Mouse (Mus musculus) Patski (cell line): ENCODE data around the gene Fmnl2. TPM values are rescaled to one million over a fixed set of nuclear protein-coding genes. Genes with fewer than 3 reads are reported as not detected.
A peak's percentile ranks its signal among the peaks of the same experiment; 100 is the strongest.

ENCODE experiments used
- ATAC-seq: fragments of 100-300 bp; one replicate; pipeline ENCODE4 v1.8.0; 2021
- CTCF ChIA-PET: fragments of 350-600 bp; sonication (Branson Sonifier 250); formaldehyde crosslinking; loops from one replicate; lab custom pipeline; 2022; ENCODE audit warnings: inconsistent platforms; lab: Charles Lee
- POLR2A ChIA-PET: fragments of 350-600 bp; sonication (Branson Sonifier 250); formaldehyde crosslinking; loops from one replicate; lab custom pipeline; 2022; ENCODE audit warnings: antibody characterized with exemption, inconsistent platforms; lab: Charles Lee
- DNase-seq: peaks from one replicate; pipeline ENCODE4 v3.0.0-alpha.2; 2011; ENCODE audit warnings: low read depth, low spot score
- H3K27me3 ChIP-seq: fragments of 371-371 bp; one replicate; pipeline ENCODE4 v1.5.1; 2021
- CTCF ChIP-seq: fragments of 100-300 bp; IDR thresholded peaks from one replicate; pipeline ENCODE4 v1.5.1; 2021
- in situ Hi-C: fragments of 300-500 bp; cut with MboI; formaldehyde crosslinking; loops from 3 replicates; pipeline ENCODE4 v1.11.1; 2018; ENCODE audit warnings: low pct_unique_long_range_greater_than_20kb, mixed read lengths
- polyA plus RNA-seq: library from polyadenylated mRNA; unstranded; gene quantifications from one replicate; pipeline ENCODE4 v1.2.3, GENCODE M21; 2021

The Fmnl2 gene
- polyA plus RNA-seq, 1 experiment from 2014 or later: 14.4 TPM

- no peaks in the 10 kb centered on the region for H3K27me3 ChIP-seq
- POLR2A ChIA-PET: interaction anchor here (0.6 kb wide), 1 partner anchor 318 kb away, joined by 3 read pairs; no protein-coding TSS in a partner anchor
- in situ Hi-C loops: loop anchor here (25.0 kb wide), 1 partner anchor 469 kb away; no protein-coding TSS in a partner anchor
- ATAC-seq (no peak), DNase-seq (no peak)
- TF ChIP-seq CTCF: no peak
- CTCF ChIA-PET: interaction anchor here (1.1 kb wide), 1 partner anchor 16 kb away, joined by 4 read pairs; no protein-coding TSS in a partner anchor
Observed at GRCm38 (mm10) chr2:53106472-53106871, 248.8 kb downstream of the Fmnl2 start.

GRCm38 (mm10) chr2:53108547-53108946 is 250.9 kb downstream of the Fmnl2 start:
- DNase-seq (no peak), ATAC-seq (no peak)
- no peak for TF ChIP-seq CTCF
- no peaks in the 10 kb centered on the region for H3K27me3 ChIP-seq
- ChIA-PET CTCF (interaction anchor here (1.3 to 1.5 kb wide), 2 partner anchors 10 to 352 kb away, joined by 4 to 6 read pairs; no protein-coding TSS in a partner anchor), POLR2A (no interaction called here)
- in situ Hi-C loops: loop anchor here (25.0 kb wide), 1 partner anchor 471 kb away; no protein-coding TSS in a partner anchor

GRCm38 (mm10) chr2:53121797-53122196 is 264.1 kb downstream of the Fmnl2 start:
- peak; percentile 44 for ATAC-seq
- peak; percentile 74 for TF ChIP-seq CTCF
- H3K27me3 ChIP-seq: no peaks in the 10 kb centered on the region
- DNase-seq: no peak
- ChIA-PET POLR2A (no interaction called here), CTCF (interaction anchor here (0.6 to 3.8 kb wide), 16 partner anchors 10 to 380 kb away, joined by 3 to 30 read pairs (median 3); partner anchors contain the start of gene Stam2)
- in situ Hi-C loops: loop anchor here (25.0 kb wide), 1 partner anchor 484 kb away; no protein-coding TSS in a partner anchor

- ChIA-PET CTCF (interaction anchor here (2.1 kb wide), 1 partner anchor 369 kb away, joined by 13 read pairs; no protein-coding TSS in a partner anchor), POLR2A (no interaction called here)
- no peaks in the 10 kb centered on the region for H3K27me3 ChIP-seq
- no peak for ATAC-seq
- no peak for DNase-seq
- in situ Hi-C loops: no loop called here
- no peak for TF ChIP-seq CTCF
Observed at GRCm38 (mm10) chr2:53125998-53126397, 268.3 kb downstream of the Fmnl2 start.

- ChIA-PET POLR2A (no interaction called here), CTCF (interaction anchor here (1.0 kb wide), 1 partner anchor 12 kb away, joined by 4 read pairs; no protein-coding TSS in a partner anchor)
- ATAC-seq (no peak), DNase-seq (no peak)
- no peak for TF ChIP-seq CTCF
- no peaks in the 10 kb centered on the region for H3K27me3 ChIP-seq
- in situ Hi-C loops: no loop called here
Observed at GRCm38 (mm10) chr2:53129070-53129469, 271.4 kb downstream of the Fmnl2 start.

- ChIA-PET CTCF (no interaction called here), POLR2A (no interaction called here)
- TF ChIP-seq CTCF: no peak
- ATAC-seq: no peak
- H3K27me3 ChIP-seq: no peaks in the 10 kb centered on the region
- DNase-seq: no peak
- in situ Hi-C loops: no loop called here
Observed at GRCm38 (mm10) chr2:53131567-53131966, 273.9 kb downstream of the Fmnl2 start.

- TF ChIP-seq CTCF: no peak
- ChIA-PET POLR2A (no interaction called here), CTCF (no interaction called here)
- in situ Hi-C loops: no loop called here
- no peak for ATAC-seq
- no peaks in the 10 kb centered on the region for H3K27me3 ChIP-seq
- no peak for DNase-seq
Observed at GRCm38 (mm10) chr2:53146852-53147251, 289.2 kb downstream of the Fmnl2 start.

GRCm38 (mm10) chr2:53173966-53174365 is 316.3 kb downstream of the Fmnl2 start:
- DNase-seq: no peak
- CTCF ChIA-PET: no interaction called here
- H3K27me3 ChIP-seq: no peaks in the 10 kb centered on the region
- in situ Hi-C loops: no loop called here
- ATAC-seq: no peak
- POLR2A ChIA-PET: no interaction called here
- no peak for TF ChIP-seq CTCF

GRCm38 (mm10) chr2:53178966-53179365 is 321.3 kb downstream of the Fmnl2 start:
- no peak for DNase-seq
- no peak for ATAC-seq
- in situ Hi-C loops: no loop called here
- POLR2A ChIA-PET: no interaction called here
- no peak for TF ChIP-seq CTCF
- CTCF ChIA-PET: no interaction called here
- H3K27me3 ChIP-seq: no peaks in the 10 kb centered on the region

- no peak for TF ChIP-seq CTCF
- ChIA-PET POLR2A (no interaction called here), CTCF (interaction anchor here (1.7 to 1.8 kb wide), 2 partner anchors 13 to 15 kb away, joined by 5 to 6 read pairs; no protein-coding TSS in a partner anchor)
- in situ Hi-C loops: no loop called here
- ATAC-seq: no peak
- DNase-seq: no peak
- no peaks in the 10 kb centered on the region for H3K27me3 ChIP-seq
Observed at GRCm38 (mm10) chr2:53179876-53180275, 322.2 kb downstream of the Fmnl2 start.

Other genes with a start within 250 kb of the Fmnl2 start
- 1.7 TPM for gene Cacnb4, start 181.0 kb upstream of the Fmnl2 start, polyA plus RNA-seq
- gene Stam2, start 115.6 kb upstream of the Fmnl2 start, polyA plus RNA-seq: 39.4 TPM